Mouse (Mus musculus): ENCODE measurements around the gene Prkg2. TPM values are rescaled to one million over a fixed set of nuclear protein-coding genes. Genes with fewer than 3 reads are reported as not detected.

Gene Prkg2
- polyA plus RNA-seq, 1 experiment from 2014 or later: 0.05 TPM

DNA sequence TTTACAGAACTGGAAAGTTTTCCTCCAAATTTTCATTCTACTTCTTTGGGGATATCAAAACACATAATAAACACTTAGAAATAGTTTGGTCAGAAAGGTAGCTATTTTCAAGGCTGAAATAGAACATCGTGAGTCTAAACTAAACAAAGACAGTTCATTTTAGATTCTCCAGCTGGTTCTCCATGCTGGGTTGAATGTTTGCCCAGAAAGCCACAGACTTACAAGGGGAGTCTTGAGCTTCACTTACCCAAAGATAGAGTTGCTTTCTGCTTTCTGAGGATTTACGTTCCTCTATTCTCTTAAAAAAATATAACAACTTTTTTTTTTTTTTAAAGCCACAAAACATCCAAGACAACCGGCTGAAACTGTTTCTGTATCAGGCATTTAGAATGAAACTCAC lies 142.9 kb downstream of the Prkg2 start:
- Histone ChIP-seq H3K27ac (no peak overlapping the region), H3K9me3 (replicated peaks) (no peaks in the 10 kb centered on the region), H3K4me2 (no peak overlapping the region), H3K4me1 (replicated peaks) (no peaks in the 10 kb centered on the region), H3K9ac (no peak overlapping the region), H3K4me3 (replicated peaks) (no peak overlapping the region), H3K27me3 (no peaks in the 10 kb centered on the region), H3K36me3 (no peaks in the 10 kb centered on the region)
- 59% methylated on average over 3 of the region's 3 CpGs for WGBS (ENCODE audit: insufficient replicate concordance)
- DNase-seq (no peak), ATAC-seq (ENCODE audit: low read depth) (no peak)

DNA sequence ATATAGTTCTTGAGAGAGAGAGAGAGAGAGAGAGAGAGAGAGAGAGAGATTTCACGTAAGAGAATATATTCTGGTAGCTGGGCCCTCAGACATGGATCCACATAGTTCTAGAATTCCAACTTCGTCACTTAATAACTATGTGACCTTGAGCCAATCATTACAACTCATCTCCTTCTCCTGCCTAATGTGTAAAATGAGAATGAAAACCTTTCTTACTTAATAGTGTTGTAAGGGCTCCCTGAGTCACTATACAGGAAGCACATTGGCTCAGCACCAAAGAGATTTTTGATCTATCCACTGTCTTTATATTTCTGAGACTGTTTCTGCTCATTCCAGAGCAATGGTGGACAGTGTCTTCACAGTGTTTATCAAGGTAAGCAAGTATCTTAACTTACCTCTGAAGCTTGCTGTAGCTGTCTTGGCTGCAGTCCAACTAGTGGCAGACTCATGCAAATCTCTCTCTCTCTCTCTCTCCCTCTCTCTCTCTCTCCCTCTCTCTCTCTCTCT lies 146.6 kb downstream of the Prkg2 start:
- DNase-seq (no peak), ATAC-seq (ENCODE audit: low read depth) (no peak)
- Histone ChIP-seq H3K27me3 (no peaks in the 10 kb centered on the region), H3K4me1 (replicated peaks) (no peaks in the 10 kb centered on the region), H3K27ac (no peak overlapping the region), H3K36me3 (no peaks in the 10 kb centered on the region), H3K4me2 (no peak overlapping the region), H3K9ac (no peak overlapping the region), H3K9me3 (replicated peaks) (no peaks in the 10 kb centered on the region), H3K4me3 (replicated peaks) (no peak overlapping the region)
- 41% methylated on average over 2 of the region's 2 CpGs for WGBS (ENCODE audit: insufficient replicate concordance)

DNA sequence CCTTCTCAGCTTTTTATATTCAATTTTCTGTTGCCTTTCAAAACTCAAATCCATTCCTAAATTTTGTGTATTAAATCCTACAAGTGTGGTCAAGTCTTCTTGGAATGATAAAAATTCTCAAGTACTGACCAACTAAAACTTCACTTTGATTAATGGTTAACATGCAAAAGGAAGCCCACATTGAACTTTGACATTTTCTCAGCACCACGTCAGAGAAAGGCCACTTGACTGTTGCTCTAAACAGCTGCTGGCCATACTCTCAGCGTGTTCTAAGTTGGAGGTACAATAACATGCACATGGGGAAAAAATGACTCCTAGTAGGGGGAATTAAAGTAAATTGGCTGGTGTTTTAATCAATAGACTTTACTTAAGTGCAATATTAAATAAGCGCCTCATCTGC lies 155.1 kb downstream of the Prkg2 start:
- Histone ChIP-seq H3K9ac (no peak overlapping the region), H3K4me2 (no peak overlapping the region), H3K4me1 (replicated peaks) (no peaks in the 10 kb centered on the region), H3K27ac (no peak overlapping the region), H3K36me3 (no peaks in the 10 kb centered on the region), H3K4me3 (replicated peaks) (no peak overlapping the region), H3K27me3 (no peaks in the 10 kb centered on the region), H3K9me3 (replicated peaks) (no peaks in the 10 kb centered on the region)
- ATAC-seq (ENCODE audit: low read depth) (no peak), DNase-seq (no peak)
- 49% methylated on average over 3 of the region's 3 CpGs for WGBS (ENCODE audit: insufficient replicate concordance)

Other genes with a start within 250 kb of the Prkg2 start
- gene Bmp3, start 182.9 kb downstream of the Prkg2 start, polyA plus RNA-seq (2015; fragmentation: Nextera tagmentation; extraction: Ambion mirVana): 0.03 TPM in 2 replicates

Data from liver, embryonic 13.5 days (tissue).